In the genomic region with DNA sequence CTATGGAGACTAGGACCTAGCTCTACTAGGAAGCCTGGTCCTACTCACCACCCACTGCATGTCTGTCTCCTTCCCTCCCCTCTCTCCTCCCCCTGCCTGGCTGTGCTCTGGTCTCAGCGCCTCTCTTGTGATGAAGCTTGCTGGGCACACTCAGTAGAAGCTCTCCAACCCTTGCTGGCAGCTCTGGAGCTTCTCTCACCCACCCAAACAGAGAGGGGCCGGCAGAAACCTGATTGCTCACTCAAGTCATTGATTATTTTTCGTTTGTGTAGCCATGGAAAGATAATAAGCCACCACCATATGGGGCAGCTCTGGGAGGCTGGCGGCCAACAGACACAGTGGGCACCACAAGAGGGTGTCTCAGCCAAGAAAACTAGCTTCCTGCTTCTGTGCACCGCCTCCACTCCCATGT, we compare ENCODE assay signal across 22 mouse cellular contexts.
DNase-seq lines count a peak whose midpoint lies in the region; ATAC-seq and TF ChIP-seq lines count a peak whose summit lies in the region.
"Had no signal": no experiment of that assay in that cellular context is flagged by ENCODE, and none has a peak within 500 bp of the region (broad histone marks: within the 10 kb centered on the region; RNA-seq: fewer than 3 reads in every experiment).

No protein-coding gene starts in this region.

- TF ChIP-seq POLR2A in brain, embryonic 14.5 days (IDR thresholded peaks at IDR 0.05; ENCODE audit: borderline replicate concordance, extremely low read depth, insufficient read depth, insufficient read length, poor library complexity, severe bottlenecking): no peak

- peak overlapping the region; percentile 48; the same call in 1 of the 2 replicates for H3K27ac ChIP-seq in layer of hippocampus, adult 2 months
- H3K27ac ChIP-seq: embryonic facial prominence, embryonic 12.5 days; heart, embryonic 10.5 days; hindbrain, embryonic 10.5 days; kidney, postnatal 0 days; limb, embryonic 12.5 days; liver, embryonic 13.5 days; midbrain, embryonic 13.5 days had no signal

- intact Hi-C loops in left cerebral cortex, postnatal 4 days (cut with DNase I): no loop called here

- no peak overlapping the region for H3K4me3 ChIP-seq in layer of hippocampus, adult 2 months
- H3K4me3 ChIP-seq: embryonic facial prominence, embryonic 12.5 days; erythroblast, embryonic 14.5 days; heart, embryonic 10.5 days; hindbrain, embryonic 10.5 days; limb, embryonic 12.5 days; liver, embryonic 13.5 days; midbrain, embryonic 13.5 days had no signal

- peak; percentile 66 for ATAC-seq in frontal cortex, adult (ENCODE audit: low TSS enrichment)
- ATAC-seq: midbrain, embryonic 13.5 days had no signal

- TF ChIP-seq CTCF in brain, embryonic 14.5 days (IDR thresholded peaks at IDR 0.05; ENCODE audit: borderline replicate concordance, extremely low read depth, insufficient read depth, insufficient read length): no peak
- peak; percentile 39 for TF ChIP-seq CTCF in layer of hippocampus, adult 2 months (conservative IDR thresholded peaks at IDR 0.05)

- no peak for DNase-seq in frontal cortex, postnatal 10 days (ENCODE audit: low spot score in 2 of 2)
- DNase-seq in brain, embryonic 14.5 days (ENCODE audit: low read depth): peak; percentile 46
- DNase-seq in layer of hippocampus, adult 2 months (ENCODE audit: low spot score in 2 of 2): peak; percentile 46 to 76
- peak; percentile 52 for DNase-seq in left cerebral cortex, postnatal 4 days
- no peak for DNase-seq in lung, postnatal 25 days (ENCODE audit: low spot score)
- no peak for DNase-seq in lung, postnatal 36 days
- no peak for DNase-seq in urinary bladder, adult 18-20 months (ENCODE audit: low spot score in 2 of 2)
- DNase-seq: adrenal gland, postnatal 36 days; B cell, adult 2 months; cerebellum, adult 9-10 months; kidney, adult 11 months; liver, embryonic 13.5 days; lung, embryonic 14.5 days; thymus, postnatal 25 days had no signal

Comparison
In these comparisons a context has a peak if more than half of its experiments do, and no peak if none do; other contexts are left out.
1. DNase-seq: peak in brain, embryonic 14.5 days (single experiment), layer of hippocampus, adult 2 months (2 of 2) and left cerebral cortex, postnatal 4 days (single experiment); none in frontal cortex, postnatal 10 days (0 of 2), lung, postnatal 25 days (single experiment), lung, postnatal 36 days (single experiment) and urinary bladder, adult 18-20 months (0 of 2).